Mouse (Mus musculus): Measurements from ENCODE around the gene Slit2. TPM values are rescaled to one million over a fixed set of nuclear protein-coding genes. Genes with fewer than 3 reads are reported as not detected.

Slit2 gene
- polyA plus RNA-seq, 1 experiment = 9.9 TPM

DNA sequence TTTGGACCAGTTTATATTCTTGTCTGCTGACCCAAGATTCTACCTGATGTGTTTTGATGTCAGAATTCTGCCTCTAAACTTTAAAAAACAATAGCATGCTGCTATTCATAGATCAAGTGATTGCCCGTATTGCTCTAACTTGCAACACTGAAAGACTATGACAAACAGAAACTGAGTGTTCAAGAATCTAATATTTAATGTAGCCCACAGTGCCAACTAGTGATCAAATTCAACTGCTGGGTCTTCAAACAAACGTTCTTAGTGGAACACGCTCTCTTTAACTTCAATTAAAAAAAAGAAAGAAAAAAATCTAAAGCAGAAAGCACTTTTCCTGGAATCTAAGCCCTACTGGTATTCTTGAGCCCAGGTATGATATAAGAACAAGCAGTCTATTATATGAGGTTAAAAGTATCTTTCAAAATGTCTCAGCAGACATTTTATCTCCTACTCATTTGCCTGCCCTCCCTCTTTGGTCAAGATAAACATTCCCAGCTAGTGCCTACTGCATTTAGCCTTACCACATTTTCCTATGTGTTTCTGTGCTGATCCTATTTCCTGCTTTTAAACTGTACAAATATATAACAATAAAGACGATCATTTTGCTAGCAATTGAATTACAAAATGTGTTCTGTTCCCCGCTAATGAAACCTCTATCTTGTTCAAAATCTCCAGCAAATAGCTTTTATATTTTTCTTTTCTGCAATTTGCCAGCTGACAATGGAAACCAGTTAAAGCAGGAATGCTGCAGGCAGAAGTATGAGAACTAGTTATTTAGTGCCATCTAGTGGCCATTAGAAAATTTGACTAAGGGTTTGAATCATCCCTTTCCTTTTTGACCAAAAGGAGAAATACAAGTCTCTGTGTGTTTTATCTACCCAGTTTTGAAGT lies 362.4 kb downstream of the Slit2 start:
- DNase-seq (ENCODE audit: extremely low spot score in 1 of 2, low spot score in 1 of 2) = peak in 1 of 2 experiments; percentile 61

- no peak for DNase-seq (ENCODE audit: extremely low spot score in 1 of 2, low spot score in 1 of 2)
Observed at GRCm38 (mm10) chr5:48345983-48346648, 363.2 kb downstream of the Slit2 start.

DNA sequence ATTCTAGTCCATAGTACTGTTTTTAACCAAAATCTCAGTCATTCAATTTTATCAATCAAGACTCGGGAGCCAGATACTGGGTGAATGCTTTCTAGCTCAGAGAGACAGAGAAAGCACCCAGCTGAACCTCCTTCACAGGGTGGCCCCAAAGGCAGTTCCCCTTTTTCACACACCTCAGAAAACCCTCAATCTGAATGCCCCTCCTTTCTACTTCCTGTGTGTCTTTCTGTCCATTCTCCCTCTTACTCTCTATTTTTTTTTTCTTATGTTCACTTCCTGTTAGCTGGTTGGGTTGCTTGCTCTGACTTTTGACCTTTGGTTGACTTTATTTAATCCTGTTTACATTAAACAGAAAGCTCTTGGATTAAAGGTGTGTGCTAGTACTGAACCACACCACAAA lies 366.4 kb downstream of the Slit2 start:
- no peak for DNase-seq (ENCODE audit: extremely low spot score in 1 of 2, low spot score in 1 of 2)

All from frontal cortex, adult 2 months (tissue).